Mouse (Mus musculus) G1E (cell line): ENCODE measurements at regions not wholly inside any gene's neighbourhood (a gene's known extent, or its start where the extent isn't known, plus 50 kb on each side); places are given as distances from the start of the nearest gene placed in this dataset.

Source experiments
- CTCF ChIP-seq: IDR thresholded peaks from 2 replicates; pipeline ENCODE4 v1.5.1; 2012; ENCODE audit warnings: low read depth, low read length, inconsistent platforms, mixed read lengths
- GATA1 ChIP-seq: IDR thresholded peaks from 2 replicates; pipeline ENCODE4 v1.6.1; 2012; ENCODE audit warnings: borderline replicate concordance, low read length, inconsistent platforms, mixed read lengths
- GATA2 ChIP-seq: IDR thresholded peaks from 2 replicates; pipeline ENCODE4 v1.6.1; 2012; ENCODE audit warnings: low read depth, low read length, inconsistent platforms, borderline replicate concordance
- TAL1 ChIP-seq: conservative IDR thresholded peaks from 2 replicates; pipeline ENCODE4 v1.6.1; 2012; ENCODE audit warnings: low read depth, low read length, inconsistent platforms, mixed read lengths

GRCm38 (mm10) chr10:119100511-119100910 is 139.3 kb downstream of the Cand1 start:
- TF ChIP-seq CTCF (no peak), GATA2 (no peak), GATA1 (no peak), TAL1 (no peak)
